Mouse (Mus musculus) heart, embryonic 10.5 days (tissue): ENCODE results near the gene Bricd5. TPM values are rescaled to one million over a fixed set of nuclear protein-coding genes. Genes with fewer than 3 reads are reported as not detected.

ENCODE experiments used
- polyA plus RNA-seq: library from polyadenylated mRNA; unstranded; fragments of >200 nt; fragmentation: Nextera tagmentation; extraction: Ambion mirVana; gene quantifications from 2 replicates; pipeline ENCODE4 v1.2.1, GENCODE M21; 2016

Gene Bricd5
- polyA plus RNA-seq, 1 experiment from 2014 or later, result 0.69 TPM

Other genes starting within 250 kb of the Bricd5 start
- gene Ccnf, start 222.4 kb upstream of the Bricd5 start, polyA plus RNA-seq, result 67.9 and 78.9 TPM in 2 replicates
- not detected in 2 replicates for gene Abca17, start 122.8 kb upstream of the Bricd5 start, polyA plus RNA-seq
- gene Abca3, start 121.9 kb upstream of the Bricd5 start, polyA plus RNA-seq, result 7.2 and 8.2 TPM in 2 replicates
- gene Rnps1, start 59.3 kb upstream of the Bricd5 start, polyA plus RNA-seq, result 311 and 345 TPM in 2 replicates
- 146 and 187 TPM in 2 replicates for gene Eci1, start 47.2 kb upstream of the Bricd5 start, polyA plus RNA-seq
- 1.6 and 2.3 TPM in 2 replicates for gene Dnase1l2, start 30.8 kb upstream of the Bricd5 start, polyA plus RNA-seq
- gene E4f1, start 3.6 kb upstream of the Bricd5 start, polyA plus RNA-seq, result 27.1 and 30.3 TPM in 2 replicates
- gene Pgp, start 3.5 kb upstream of the Bricd5 start, polyA plus RNA-seq, result 86.3 and 91.2 TPM in 2 replicates
- gene Mlst8, start 5.2 kb downstream of the Bricd5 start, polyA plus RNA-seq, result 22.3 and 22.7 TPM in 2 replicates
- 0.71 and 1.4 TPM in 2 replicates for gene Caskin1, start 14.7 kb downstream of the Bricd5 start, polyA plus RNA-seq
- 93.5 and 95.9 TPM in 2 replicates for gene Traf7, start 54.1 kb downstream of the Bricd5 start, polyA plus RNA-seq
- gene Rab26, start 60.3 kb downstream of the Bricd5 start, polyA plus RNA-seq, result 1.3 and 2.3 TPM in 2 replicates
- 12.3 and 13.9 TPM in 2 replicates for gene Pkd1, start 76.0 kb downstream of the Bricd5 start, polyA plus RNA-seq
- gene Tsc2, start 158.7 kb downstream of the Bricd5 start, polyA plus RNA-seq, result 56.9 and 66.4 TPM in 2 replicates
- 15.0 and 19.8 TPM in 2 replicates for gene Nthl1, start 158.8 kb downstream of the Bricd5 start, polyA plus RNA-seq
- 51.5 and 51.9 TPM in 2 replicates for gene Slc9a3r2, start 176.4 kb downstream of the Bricd5 start, polyA plus RNA-seq
- 0.28 TPM in 1 of 2 replicates, not detected in the other for gene Npw, start 184.6 kb downstream of the Bricd5 start, polyA plus RNA-seq
- gene Zfp598, start 195.8 kb downstream of the Bricd5 start, polyA plus RNA-seq, result 22.3 and 26.2 TPM in 2 replicates
- gene Syngr3, start 216.1 kb downstream of the Bricd5 start, polyA plus RNA-seq, result 0.54 and 1.5 TPM in 2 replicates
- 38.3 and 49.4 TPM in 2 replicates for gene Gfer, start 222.3 kb downstream of the Bricd5 start, polyA plus RNA-seq
- 0.78 and 0.79 TPM in 2 replicates for gene Noxo1, start 222.3 kb downstream of the Bricd5 start, polyA plus RNA-seq
- gene Tbl3, start 233.8 kb downstream of the Bricd5 start, polyA plus RNA-seq, result 79.1 and 100 TPM in 2 replicates
- 0.20 and 0.33 TPM in 2 replicates for gene Rnf151, start 244.2 kb downstream of the Bricd5 start, polyA plus RNA-seq
- gene Rps2, start 244.2 kb downstream of the Bricd5 start, polyA plus RNA-seq, result 1,171 and 1,258 TPM in 2 replicates